Mouse (Mus musculus) layer of hippocampus, adult 9-11 months (tissue): Measurements from ENCODE around the gene Strn.

Experiments
- DNase-seq: peaks from one replicate; pipeline ENCODE4 v3.0.0; 2022

Gene Strn

GRCm38 (mm10) chr17:78614481-78614880 is 122.5 kb downstream of the Strn start:
- DNase-seq = no peak

- no peak for DNase-seq
Observed at GRCm38 (mm10) chr17:78611117-78611516, 125.9 kb downstream of the Strn start.

DNA sequence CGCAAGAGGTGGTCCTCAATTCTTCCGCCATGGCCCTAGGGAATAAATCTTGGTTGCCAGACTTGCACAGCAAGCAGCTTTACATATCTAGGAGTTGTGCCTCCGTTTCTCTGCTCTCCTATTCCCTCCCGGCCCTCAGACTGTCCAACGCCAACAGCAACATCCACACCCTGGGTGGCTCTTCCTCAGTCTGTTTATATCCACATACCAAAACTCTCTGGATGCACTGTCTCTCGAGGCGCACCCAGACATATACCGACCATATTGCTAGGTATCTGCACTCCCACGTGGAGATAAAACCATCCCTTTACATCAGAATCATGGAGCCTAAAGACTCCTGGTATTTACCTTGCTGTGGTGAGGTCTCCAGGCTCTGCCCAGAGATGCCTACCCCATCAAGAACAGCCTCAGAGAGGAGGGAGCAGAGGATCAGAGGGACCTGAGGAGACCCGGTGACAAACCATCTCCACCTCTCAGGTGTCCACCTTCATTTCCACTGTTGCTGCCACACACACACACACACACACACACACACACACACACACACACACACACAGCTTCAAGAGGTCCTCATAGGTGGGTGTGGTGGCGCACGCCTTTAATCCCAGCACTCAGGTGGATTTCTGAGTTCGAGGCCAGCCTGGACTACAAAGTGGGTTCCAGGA is 127.7 kb downstream of the Strn start:
- no peak for DNase-seq

DNA sequence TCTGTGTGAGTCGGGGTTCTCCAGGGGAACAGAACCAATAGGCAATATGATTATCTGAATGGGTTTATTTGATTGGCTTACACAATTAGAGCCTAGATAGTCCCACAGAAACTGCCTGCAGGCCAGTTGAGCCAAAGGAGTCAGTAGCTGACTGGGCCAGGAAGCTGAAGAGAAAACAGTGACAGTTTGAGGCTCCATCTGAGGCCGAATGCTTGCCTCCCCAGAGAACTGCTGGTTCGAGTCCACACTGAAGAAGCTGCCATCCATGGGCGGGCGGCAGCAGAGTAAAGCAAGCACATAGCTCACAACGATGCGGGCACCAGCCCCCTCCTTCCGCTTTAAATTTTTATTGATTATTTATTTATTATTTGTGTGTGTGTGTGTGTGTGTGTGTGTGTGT is 128.3 kb downstream of the Strn start:
- no peak for DNase-seq

DNA sequence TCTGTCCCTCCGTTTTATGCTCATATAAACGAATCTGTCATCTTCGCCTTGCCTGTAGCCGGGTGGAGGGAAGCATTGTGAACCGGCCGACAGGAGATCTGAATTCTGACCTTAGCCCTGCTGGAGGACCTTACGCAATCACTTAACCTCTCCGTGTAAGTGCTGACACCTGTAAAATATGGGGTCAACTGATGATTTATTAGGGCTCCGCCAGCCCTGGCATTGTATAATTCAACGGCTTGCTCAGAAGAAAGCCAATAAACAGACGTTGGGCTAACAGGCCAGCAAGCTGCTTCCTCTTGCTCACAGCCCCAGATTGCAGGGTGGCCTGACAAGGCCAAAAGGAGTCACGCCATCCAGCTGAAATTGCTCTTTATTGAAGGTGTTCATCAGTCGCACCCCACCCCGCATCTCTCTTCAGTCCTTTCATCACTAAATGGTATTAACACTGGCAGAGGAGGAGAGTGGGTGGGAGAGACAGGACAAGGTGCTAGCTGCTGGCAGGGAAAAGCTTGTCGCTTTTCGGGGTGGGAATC is 128.8 kb downstream of the Strn start:
- DNase-seq = no peak

DNA sequence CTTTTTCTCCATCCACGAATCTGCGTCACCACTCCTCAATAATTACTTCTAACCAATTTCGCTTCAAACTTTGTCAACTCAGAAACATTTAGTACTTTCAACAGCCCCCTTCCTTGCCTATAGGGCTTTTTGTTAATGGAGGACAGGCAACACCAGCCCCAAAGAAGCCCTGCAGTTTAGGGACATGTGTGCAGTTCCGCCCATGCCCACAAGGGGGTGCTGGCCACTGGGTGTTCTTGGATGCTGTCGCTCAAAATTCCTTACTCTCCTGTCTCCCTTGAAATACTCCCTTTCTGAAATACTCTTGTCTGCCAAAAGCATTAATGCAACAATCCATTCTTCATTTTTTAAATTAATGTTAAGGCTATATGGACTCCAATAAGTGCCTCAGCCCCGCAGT is 132.6 kb downstream of the Strn start:
- DNase-seq = no peak

DNA sequence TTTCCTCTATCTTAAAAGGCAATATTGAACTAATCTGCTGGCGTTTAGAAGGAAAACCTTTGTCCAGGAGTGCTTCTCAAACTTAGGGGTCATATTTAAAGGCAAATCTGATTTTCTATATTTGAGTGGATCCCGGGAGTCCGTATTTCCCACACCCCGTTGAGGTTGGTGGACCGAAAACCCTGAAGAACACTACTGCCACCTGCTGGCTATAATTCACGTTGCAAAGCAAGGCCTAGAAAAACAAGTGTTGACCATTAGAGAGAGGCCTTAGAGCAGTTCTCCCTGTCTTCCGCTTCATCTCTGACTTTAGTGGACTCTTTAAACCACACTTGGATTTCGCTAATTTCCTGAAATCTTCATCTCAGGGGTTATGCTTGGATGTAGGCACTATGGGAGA is 133.1 kb downstream of the Strn start:
- DNase-seq = peak; percentile 81

- no peak for DNase-seq
Observed at GRCm38 (mm10) chr17:78602316-78602715, 134.7 kb downstream of the Strn start.

GRCm38 (mm10) chr17:78601601-78602000 is 135.4 kb downstream of the Strn start:
- peak; percentile 40 for DNase-seq

DNA sequence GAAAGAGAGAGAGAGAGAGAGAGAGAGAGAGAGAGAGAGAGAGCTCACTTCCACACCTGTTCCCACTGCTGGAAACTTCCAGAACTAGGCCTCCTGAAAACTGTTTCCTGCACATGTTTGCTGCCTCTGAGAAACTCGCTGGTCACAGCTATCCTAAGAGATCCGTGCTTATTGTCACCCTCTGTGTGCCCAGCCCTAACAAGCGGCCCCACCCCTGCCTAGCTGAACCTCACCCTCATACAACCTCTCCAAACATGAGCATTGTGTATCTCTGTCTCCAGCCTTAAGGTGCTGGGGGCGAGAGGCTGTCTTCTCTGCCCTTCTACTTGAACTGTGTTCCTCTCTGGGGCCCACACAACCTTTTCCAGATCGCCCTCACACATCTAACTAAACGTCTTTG is 136.0 kb downstream of the Strn start:
- DNase-seq = no peak
